Mouse (Mus musculus) left cerebral cortex, adult 9 months (tissue): ENCODE measurements around the gene Rilpl1.
"Not testable (repeated sequence)": the region's sequence is repeated elsewhere in the genome, so short reads cannot be mapped to it uniquely, and the experiment has no call there.

Experiments
- DNase-seq, 2 experiments: peaks; one replicate each; pipeline ENCODE4 v3.0.0; 2022; ENCODE audit warnings: low spot score in 2 of 2

Gene Rilpl1

DNA sequence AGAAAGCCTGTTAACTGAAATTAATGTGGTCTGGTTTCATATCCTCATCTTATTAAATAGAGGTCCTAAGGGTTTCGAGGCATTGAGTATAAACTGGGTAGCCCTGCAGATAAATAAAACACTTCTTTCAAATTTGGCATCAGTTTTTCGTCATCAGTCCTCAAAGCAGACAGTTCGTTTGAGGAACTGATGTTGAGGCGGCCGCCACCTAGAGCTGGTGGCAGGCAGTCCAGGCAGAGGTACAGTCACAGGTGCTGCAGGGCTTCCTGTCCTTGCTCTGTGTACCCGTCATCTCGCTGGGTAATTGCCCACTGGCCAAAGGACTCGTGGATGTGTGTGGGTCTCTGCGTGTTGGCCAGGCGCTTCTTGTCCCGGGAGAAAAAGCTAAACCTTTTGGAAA is 37.7 kb downstream of the Rilpl1 start:
- no peak for DNase-seq

DNA sequence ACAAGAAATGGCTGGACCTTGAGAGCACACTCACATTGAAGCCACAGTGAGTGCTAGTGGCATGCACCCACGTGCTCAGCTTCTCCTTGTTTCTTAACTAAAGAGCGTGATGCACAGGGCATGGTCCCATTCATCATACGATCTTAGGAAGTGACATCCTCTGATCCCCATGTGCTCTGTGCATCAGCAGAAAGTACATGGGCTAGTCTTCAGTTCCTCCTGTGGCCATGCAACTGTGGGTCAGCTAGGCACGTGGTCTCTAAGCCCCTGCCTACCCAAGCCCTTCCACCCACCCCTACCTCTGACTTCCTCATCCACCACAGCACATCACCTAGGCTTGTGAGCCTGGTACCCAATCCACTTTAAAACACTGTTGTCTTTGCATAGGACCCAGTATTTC is 38.6 kb downstream of the Rilpl1 start:
- DNase-seq, result no peak

DNA sequence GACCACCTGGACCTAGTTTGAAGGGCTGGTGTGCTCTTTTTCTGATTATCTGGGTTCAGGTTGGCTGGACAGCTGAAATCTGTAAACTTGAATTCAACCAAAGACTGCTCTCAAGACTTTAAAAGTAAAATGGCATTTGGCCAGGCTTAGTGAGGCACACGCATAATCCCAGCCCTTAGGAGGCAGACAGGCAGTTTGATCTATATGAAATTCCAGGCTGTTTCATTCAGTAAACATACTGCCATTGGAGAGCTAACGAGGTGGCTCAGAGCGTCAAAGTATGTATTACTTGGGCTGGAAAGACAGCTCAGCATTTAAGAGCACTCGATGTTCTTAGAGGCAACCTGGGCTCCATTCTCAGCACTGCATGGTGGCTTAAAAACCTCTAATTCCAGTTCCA is 39.5 kb downstream of the Rilpl1 start:
- DNase-seq, result no peak

GRCm38 (mm10) chr5:124488885-124489284 is 42.3 kb downstream of the Rilpl1 start:
- no peak for DNase-seq

DNA sequence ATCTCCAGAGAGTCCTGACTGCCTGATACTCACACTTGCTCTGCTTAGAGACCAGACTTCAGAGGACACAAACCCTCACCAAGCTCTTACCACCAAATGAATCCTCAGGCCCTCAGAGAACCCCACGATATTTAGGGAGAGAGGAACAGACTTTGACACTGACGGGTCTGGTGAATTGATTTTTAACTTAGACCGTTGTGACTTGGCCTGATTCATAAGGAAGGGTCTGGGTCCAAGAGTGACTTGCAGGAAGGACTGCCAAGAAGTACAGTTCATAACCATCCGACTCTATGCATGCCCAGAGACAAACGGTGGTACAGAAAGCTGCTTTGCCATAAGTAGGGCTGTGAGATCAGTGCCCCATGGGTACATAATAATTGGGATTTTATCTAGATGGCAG is 45.5 kb downstream of the Rilpl1 start:
- DNase-seq, result no peak

GRCm38 (mm10) chr5:124483655-124484396 is 47.4 kb downstream of the Rilpl1 start:
- DNase-seq, result no peak

DNA sequence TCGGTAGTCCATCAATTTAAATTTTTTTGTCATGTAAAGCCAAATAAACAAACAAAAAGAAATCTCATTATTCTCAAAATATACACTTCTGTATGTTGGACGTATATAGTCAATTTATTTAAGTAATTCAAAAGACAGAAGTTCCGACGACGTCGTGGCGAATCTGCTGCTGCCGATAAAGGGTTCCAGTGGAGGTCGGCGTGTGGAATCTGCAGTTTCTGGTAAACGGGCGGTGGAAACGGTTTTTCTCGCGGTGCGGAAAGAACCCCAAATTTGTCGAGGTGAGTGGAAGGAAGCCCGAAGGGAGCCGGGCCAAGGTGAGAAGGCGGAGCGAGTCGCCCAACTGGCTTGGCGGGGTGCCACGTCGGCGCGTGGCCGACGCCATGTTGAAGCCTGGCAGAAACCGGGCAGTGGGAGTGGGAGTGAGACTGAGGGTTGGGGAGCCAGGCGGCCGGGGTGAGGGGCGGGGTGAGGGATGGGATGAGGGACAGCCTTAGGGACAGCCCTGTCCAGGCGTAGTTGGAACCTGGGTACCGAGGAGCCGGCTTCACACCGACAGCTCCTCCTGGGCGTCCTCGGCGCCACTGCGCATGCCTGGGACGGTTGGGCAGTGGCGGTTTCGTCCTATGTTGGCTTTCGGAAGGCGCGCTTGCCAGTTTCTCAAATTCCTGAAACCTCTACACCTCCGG is 48.1 kb downstream of the Rilpl1 start, which contains the start of gene Snrnp35:
Gene Snrnp35, plus strand, starts transcription at position 169 of the 689 bp plus-strand sequence.
- DNase-seq, result peak in 1 of 2 experiments; percentile 89

DNA sequence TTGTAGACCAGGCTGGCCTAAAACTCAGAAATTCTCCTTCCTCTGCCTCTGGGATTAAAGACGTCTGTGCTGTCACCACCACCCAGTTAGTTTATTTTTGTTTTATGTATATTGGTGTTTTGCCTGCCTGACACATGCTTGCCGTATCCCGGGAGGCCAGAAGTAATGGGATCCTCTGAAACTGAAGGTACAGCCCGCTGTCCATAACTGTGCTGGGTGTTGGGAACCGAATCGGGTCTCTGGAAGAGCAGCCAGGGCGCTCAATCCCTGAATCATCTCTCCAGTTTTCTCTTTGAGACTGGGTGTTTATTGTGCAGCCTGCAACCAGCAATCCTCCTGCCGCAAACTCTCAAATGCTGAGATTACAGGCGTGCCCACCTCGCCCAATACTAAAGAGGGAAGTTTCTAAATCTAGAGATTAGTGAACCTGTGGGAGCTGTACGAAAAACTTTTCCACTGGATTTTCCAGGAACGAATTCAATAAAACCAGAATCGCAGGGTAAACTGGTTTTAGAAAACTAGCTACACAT is 48.7 kb downstream of the Rilpl1 start:
- no peak for DNase-seq

DNA sequence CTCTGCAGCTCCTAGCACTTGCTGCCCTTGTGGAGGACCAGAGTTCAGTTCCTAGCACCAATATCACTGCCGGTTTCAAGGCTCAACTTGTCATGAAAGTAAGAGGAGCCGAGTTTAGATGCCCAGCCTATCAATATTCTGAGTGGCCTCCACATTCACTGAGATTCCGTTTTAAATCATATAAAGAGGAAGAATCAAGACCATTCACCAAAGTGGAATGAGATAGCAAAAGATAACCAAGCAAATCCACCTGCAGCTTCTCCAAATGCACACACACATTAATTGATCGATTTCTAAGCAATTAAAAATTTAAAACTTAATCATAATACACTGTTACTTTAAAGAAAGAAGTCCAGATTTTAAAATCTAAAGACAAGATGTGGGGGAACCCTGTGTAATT is 49.5 kb downstream of the Rilpl1 start:
- DNase-seq, result no peak

GRCm38 (mm10) chr5:124480119-124480518 is 51.1 kb downstream of the Rilpl1 start:
- no peak for DNase-seq

DNA sequence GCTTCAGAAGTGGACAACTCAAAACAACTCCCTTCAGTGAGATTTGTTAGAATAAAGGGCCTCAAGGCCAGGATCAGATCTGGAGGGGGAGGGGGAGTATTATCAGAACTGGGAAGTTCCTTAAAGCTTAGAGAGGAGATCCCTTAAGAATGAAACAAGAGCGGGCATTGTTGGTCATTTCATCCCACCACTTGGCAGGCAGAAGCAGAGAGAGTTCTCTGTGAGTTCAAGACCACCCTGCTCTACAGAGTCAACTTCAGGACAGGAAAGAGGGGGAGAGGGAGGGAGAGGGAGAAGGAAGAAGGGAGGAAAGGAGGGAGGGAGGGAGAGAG is 52.4 kb downstream of the Rilpl1 start:
- no peak for DNase-seq

DNA sequence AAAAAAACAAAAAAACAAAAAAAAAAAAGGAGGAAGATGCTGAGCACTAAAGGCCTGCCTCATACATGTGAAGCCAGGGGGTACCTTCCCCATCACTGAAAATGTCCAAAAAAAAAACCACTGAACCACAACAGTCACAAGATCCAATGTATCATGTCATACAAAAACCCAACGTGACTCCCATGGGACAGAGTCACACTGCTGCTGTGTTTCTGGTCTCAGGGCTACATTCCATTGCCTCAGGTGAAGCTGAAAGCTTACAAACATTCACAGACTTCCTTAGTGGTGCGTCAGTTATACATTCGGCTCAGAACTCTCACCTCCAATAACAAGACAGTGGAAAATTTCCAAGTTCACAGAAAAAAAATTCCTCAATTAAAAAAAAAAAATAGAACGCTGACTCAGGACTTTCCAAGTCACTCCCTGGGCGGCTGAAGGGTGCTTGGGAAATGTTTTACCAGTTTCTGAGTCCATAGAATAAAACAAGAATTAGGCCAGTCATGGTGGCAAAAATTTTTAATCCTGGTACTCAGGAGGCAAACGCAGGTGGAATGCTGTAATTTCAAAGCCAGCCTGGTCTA is 60.5 kb downstream of the Rilpl1 start:
- no peak for DNase-seq

- DNase-seq, result no peak
Observed at GRCm38 (mm10) chr5:124469486-124469885, 61.7 kb downstream of the Rilpl1 start.

- no peak for DNase-seq
Observed at GRCm38 (mm10) chr5:124468365-124468764, 62.8 kb downstream of the Rilpl1 start.

DNA sequence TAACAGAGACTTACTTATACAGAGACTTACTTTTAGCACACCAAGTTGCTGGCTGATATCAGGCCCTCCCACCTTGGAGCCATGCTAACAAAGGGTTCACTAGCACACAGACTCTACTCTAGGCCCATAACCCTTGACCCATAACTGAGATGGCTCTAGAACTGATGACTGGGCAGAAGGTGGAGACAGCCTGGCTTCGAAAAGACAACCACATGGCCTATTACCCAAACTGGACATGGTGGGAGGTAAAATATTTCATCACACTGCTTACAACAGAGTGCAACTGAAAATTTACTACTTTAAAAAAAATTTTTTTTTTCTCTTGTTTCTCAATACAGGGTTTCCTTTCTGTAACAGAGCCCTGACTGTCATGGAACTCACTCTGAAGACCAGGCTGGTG is 63.4 kb downstream of the Rilpl1 start:
- no peak for DNase-seq

DNA sequence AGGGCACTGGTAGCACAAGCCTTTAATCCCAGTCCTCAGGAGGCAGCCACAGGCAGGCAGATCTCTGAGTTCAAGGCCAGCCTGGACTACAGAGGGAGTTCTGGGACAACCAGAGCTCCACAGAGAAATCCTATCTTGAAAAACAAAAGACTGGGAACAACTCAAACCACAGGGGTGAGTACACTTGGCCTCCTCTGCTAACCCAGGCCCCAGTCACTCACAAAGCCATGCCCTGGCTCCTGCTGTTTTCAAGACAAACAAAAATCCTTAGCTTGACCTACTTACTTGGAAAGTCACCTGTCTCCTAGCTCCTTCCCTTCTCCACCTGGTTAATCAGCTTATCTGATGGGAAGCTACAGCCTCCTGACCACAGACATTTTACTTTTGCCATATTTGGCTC is 66.3 kb downstream of the Rilpl1 start:
- no peak for DNase-seq

GRCm38 (mm10) chr5:124463462-124463861 is 67.7 kb downstream of the Rilpl1 start:
- no peak for DNase-seq

GRCm38 (mm10) chr5:124462297-124463025 is 68.7 kb downstream of the Rilpl1 start:
- DNase-seq, result no peak

DNA sequence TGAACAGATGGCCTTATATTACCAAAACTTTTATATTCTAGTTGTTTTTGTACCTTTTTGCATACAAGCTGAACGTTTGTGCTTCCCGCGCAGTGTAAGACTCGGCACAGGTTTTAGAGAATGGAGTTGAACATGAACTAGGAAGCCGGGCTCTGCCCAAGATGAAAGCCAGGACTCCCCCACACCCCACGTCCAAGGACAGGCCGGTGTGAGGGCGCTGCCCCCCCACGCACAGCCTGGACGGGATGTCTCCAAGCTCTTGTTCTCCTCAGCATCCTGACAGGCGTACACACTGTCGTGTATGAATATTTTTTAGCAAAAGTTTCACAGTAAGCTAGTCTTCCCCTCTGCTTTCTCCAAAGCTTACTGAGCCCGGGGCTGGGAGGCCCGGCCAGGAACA is 70.3 kb downstream of the Rilpl1 start:
- DNase-seq, result not testable (repeated sequence)

DNA sequence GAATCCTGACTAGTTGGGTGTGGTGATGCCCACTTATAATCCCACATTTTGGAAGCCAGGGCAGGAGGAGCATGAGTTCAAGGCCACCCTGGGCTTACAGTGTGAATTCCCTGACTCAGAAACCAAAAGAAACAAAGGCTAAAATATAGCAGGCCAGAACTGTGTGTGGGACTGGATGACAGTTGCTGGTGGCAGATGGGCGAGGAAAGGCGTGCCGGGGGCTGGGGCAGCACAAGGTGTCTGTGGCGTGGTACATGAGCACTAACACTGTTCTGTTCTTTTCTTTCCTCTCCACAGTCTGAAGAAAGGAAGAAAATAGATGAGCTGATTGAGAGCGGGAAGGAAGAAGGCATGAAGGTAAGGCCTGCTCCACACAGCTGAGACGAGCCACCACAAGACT is 74.4 kb downstream of the Rilpl1 start:
- DNase-seq, result no peak

- no peak for DNase-seq
Observed at GRCm38 (mm10) chr5:124454082-124454419, 77.1 kb downstream of the Rilpl1 start.

- DNase-seq, result peak in 1 of 2 experiments; percentile 68
Observed at GRCm38 (mm10) chr5:124453339-124454081, 77.7 kb downstream of the Rilpl1 start.
